Comparison of ENCODE assay signal across 15 mouse cellular contexts in the genomic region with DNA sequence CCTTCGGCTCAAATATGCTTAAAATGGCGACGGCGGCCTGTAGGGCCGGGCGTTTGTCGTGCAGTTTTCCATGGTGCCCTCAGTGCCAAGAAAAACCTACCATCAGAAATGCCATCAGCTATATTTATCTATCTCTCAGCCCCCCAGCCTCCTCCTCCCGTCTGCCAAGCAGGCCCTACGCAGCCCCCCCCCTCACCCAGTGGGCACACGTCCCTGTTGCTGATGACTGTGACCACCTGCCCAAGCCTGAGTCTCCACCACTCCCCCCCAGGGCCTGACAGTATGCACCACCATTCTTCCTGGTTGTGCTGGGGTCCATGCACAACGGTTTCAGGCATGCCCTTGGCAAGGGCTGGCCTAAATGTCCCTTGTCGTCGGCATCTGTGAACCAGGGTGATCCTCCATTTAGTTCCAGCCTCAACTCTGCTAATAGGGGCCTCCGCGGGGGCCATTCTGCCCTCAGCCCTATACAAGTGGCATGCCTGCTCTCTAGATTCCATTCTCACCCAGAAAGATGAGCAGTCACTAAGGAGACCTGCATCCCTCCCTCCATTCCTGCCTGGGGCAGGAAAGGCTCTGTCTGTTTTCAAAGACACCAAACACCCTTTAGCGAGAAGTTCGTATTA. TPM values are rescaled to one million over a fixed set of nuclear protein-coding genes. Genes with fewer than 3 reads are reported as not detected.
DNase-seq lines count a peak whose midpoint lies in the region; ATAC-seq and TF ChIP-seq lines count a peak whose summit lies in the region.
"Had no signal": no experiment of that assay in that cellular context is flagged by ENCODE, and none has a peak within 500 bp of the region (broad histone marks: within the 10 kb centered on the region; RNA-seq: fewer than 3 reads in every experiment).

No protein-coding gene starts in this region.

- H3K4me2 ChIP-seq in hindbrain, embryonic 16.5 days (ENCODE audit: low read length): peak overlapping the region; percentile 37

- H3K9ac ChIP-seq in hindbrain, embryonic 16.5 days (ENCODE audit: low read depth, low read length): peak overlapping the region; percentile 28; the same call in 1 of the 2 replicates
- H3K9ac ChIP-seq: limb, embryonic 12.5 days had no signal

- H3K4me3 ChIP-seq in layer of hippocampus, adult 2 months: peak overlapping the region; percentile 73
- peak overlapping the region; percentile 6; the same call in 1 of the 2 replicates for H3K4me3 ChIP-seq in cortical plate, adult 2 months (ENCODE audit: insufficient read depth, low read length)
- no peak overlapping the region for H3K4me3 ChIP-seq in hindbrain, embryonic 16.5 days (ENCODE audit: low read length)
- H3K4me3 ChIP-seq: heart, embryonic 10.5 days; limb, embryonic 12.5 days had no signal

- H3K4me1 ChIP-seq in cortical plate, adult 2 months (ENCODE audit: control insufficient read depth, insufficient read depth, low read length): peaks cover 26% of the 10 kb centered on the region
- peaks cover 18% of the 10 kb centered on the region for H3K4me1 ChIP-seq in hindbrain, embryonic 16.5 days (ENCODE audit: control insufficient read depth, insufficient read depth, low read depth, low read length)

- peaks cover 3% of the 10 kb centered on the region for H3K27me3 ChIP-seq in hindbrain, embryonic 16.5 days (replicated peaks; ENCODE audit: control insufficient read depth, insufficient read depth, low read length)

- no peak for TF ChIP-seq CTCF in layer of hippocampus, adult 2 months (conservative IDR thresholded peaks at IDR 0.05)
- no peak for TF ChIP-seq CTCF in cortical plate, adult 2 months (IDR thresholded peaks at IDR 0.05; ENCODE audit: extremely low read depth, insufficient read depth, low read length)

- H3K36me3 ChIP-seq in hindbrain, embryonic 16.5 days (ENCODE audit: control insufficient read depth, insufficient read depth, low read length): no peaks in the 10 kb centered on the region
- H3K36me3 ChIP-seq: heart, embryonic 10.5 days had no signal

- WGBS in hindbrain, embryonic 16.5 days: 45% methylated on average over 17 of the region's 17 CpGs

- no peak for ATAC-seq in hindbrain, embryonic 16.5 days

- DNase-seq in cerebellum, postnatal 10 days: peak; percentile 88 to 94
- no peak for DNase-seq in cerebellum, adult 8-10 months
- DNase-seq in layer of hippocampus, adult 2 months (ENCODE audit: low spot score in 2 of 2): peak in 1 of 2 experiments; percentile 61
- DNase-seq in layer of hippocampus, adult 18-20 months (ENCODE audit: low spot score in 2 of 2): no peak
- DNase-seq in frontal cortex, postnatal 10 days (ENCODE audit: low spot score in 2 of 2): no peak
- DNase-seq in adipocyte (ENCODE audit: low spot score): no peak
- DNase-seq: gastrocnemius, postnatal 10 days; heart, postnatal 36 days; kidney, adult 11 months; kidney, postnatal 14 days had no signal

- no peak for TF ChIP-seq POLR2A in cortical plate, adult 2 months (IDR thresholded peaks at IDR 0.05; ENCODE audit: extremely low read depth, insufficient read depth, low read length)

- H3K27ac ChIP-seq in layer of hippocampus, adult 2 months: peak overlapping the region; percentile 99
- peak overlapping the region; percentile 96 for H3K27ac ChIP-seq in cortical plate, adult 2 months (ENCODE audit: insufficient read depth, low read length)
- peak overlapping the region; percentile 48; the same call in 1 of the 2 replicates for H3K27ac ChIP-seq in hindbrain, embryonic 16.5 days (ENCODE audit: low read depth, low read length)
- H3K27ac ChIP-seq: heart, embryonic 10.5 days had no signal

- H3K9me3 ChIP-seq in hindbrain, embryonic 16.5 days (ENCODE audit: control insufficient read depth, low read length): no peaks in the 10 kb centered on the region
- H3K9me3 ChIP-seq: heart, embryonic 10.5 days; limb, embryonic 12.5 days had no signal

RNA-seq across cellular contexts. Expression of gene Nfix, which starts 35.2 kb away (rescaled TPM):
- 100 to 1,000 TPM; 408 to 482 TPM for total RNA-seq in layer of hippocampus, adult 2 months (2021)
- total RNA-seq in layer of hippocampus, adult 18-20 months (2021): 100 to 1,000 TPM; 379 to 429 TPM
- polyA plus RNA-seq in cortical plate, adult 2 months (2012; rRNA removed): 82.8 and 89.1 TPM in 2 replicates
- polyA plus RNA-seq in hindbrain, embryonic 16.5 days (2015; fragmentation: Nextera tagmentation; extraction: Ambion mirVana): 94.3 and 109 TPM in 2 replicates

RNA-seq across cellular contexts. Expression of gene G430095P16Rik, which starts 42.2 kb away (rescaled TPM):
- total RNA-seq in layer of hippocampus, adult 2 months (2021): under 1 TPM in 1 of 2 experiments, not detected in 1; 0.54 TPM
- not detected for total RNA-seq in layer of hippocampus, adult 18-20 months (2021)
- 0.30 and 0.42 TPM in 2 replicates for polyA plus RNA-seq in cortical plate, adult 2 months (2012; rRNA removed)
- 0.82 and 0.89 TPM in 2 replicates for polyA plus RNA-seq in hindbrain, embryonic 16.5 days (2015; fragmentation: Nextera tagmentation; extraction: Ambion mirVana)
- total RNA-seq: layer of hippocampus, postnatal 14 days had no signal

RNA-seq across cellular contexts. Expression of gene Dand5, which starts 57.6 kb away (rescaled TPM):
- 10 to 100 TPM; 11.9 TPM for total RNA-seq in layer of hippocampus, adult 2 months (2021)
- 10 to 100 TPM; 10.7 to 10.9 TPM for total RNA-seq in layer of hippocampus, adult 18-20 months (2021)
- 14.9 and 16.0 TPM in 2 replicates for polyA plus RNA-seq in cortical plate, adult 2 months (2012; rRNA removed)
- polyA plus RNA-seq in hindbrain, embryonic 16.5 days (2015; fragmentation: Nextera tagmentation; extraction: Ambion mirVana): 15.4 and 17.1 TPM in 2 replicates

Comparison
In these comparisons a context has a peak if more than half of its experiments do, and no peak if none do; other contexts are left out.
1. DNase-seq: peak in cerebellum, postnatal 10 days (2 of 2); none in cerebellum, adult 8-10 months (single experiment), layer of hippocampus, adult 18-20 months (0 of 2), frontal cortex, postnatal 10 days (0 of 2) and adipocyte (single experiment).
2. H3K27ac ChIP-seq: peak in every context shown above with its lines; median percentile 99 in layer of hippocampus, adult 2 months; 96 in cortical plate, adult 2 months; 48 in hindbrain, embryonic 16.5 days.